Mouse (Mus musculus) right cerebral cortex, postnatal 4 days (tissue): ENCODE data around the gene Tox3.

Experiments used
- DNase-seq: peaks from one replicate; pipeline ENCODE4 v3.0.0-alpha.2; 2022

Tox3 gene

GRCm38 (mm10) chr8:90348178-90348925 lies at the start of gene Tox3:
Tox3 (minus strand) TSS chr8:90348343.
- DNase-seq = peak; percentile 53

- no peak for DNase-seq
Observed at GRCm38 (mm10) chr8:90392643-90393042, 44.5 kb upstream of the Tox3 start.

GRCm38 (mm10) chr8:90391483-90392074 lies 43.4 kb upstream of the Tox3 start:
- DNase-seq = no peak

- no peak for DNase-seq
Observed at GRCm38 (mm10) chr8:90390827-90391226, 42.7 kb upstream of the Tox3 start.

- no peak for DNase-seq
Observed at GRCm38 (mm10) chr8:90379064-90379463, 30.9 kb upstream of the Tox3 start.

GRCm38 (mm10) chr8:90378036-90378435 lies 29.9 kb upstream of the Tox3 start:
- no peak for DNase-seq

- DNase-seq = peak; percentile 11
Observed at GRCm38 (mm10) chr8:90371611-90372222, 23.6 kb upstream of the Tox3 start.

- no peak for DNase-seq
Observed at GRCm38 (mm10) chr8:90369876-90370275, 21.7 kb upstream of the Tox3 start.

- no peak for DNase-seq
Observed at GRCm38 (mm10) chr8:90356729-90357128, 8.6 kb upstream of the Tox3 start.

GRCm38 (mm10) chr8:90354782-90355181 lies 6.6 kb upstream of the Tox3 start:
- DNase-seq = no peak

- no peak for DNase-seq
Observed at GRCm38 (mm10) chr8:90353960-90354540, 5.9 kb upstream of the Tox3 start.

GRCm38 (mm10) chr8:90353499-90353898 lies 5.4 kb upstream of the Tox3 start:
- DNase-seq = no peak

- DNase-seq = no peak
Observed at GRCm38 (mm10) chr8:90352991-90353390, 4.8 kb upstream of the Tox3 start.

- no peak for DNase-seq
Observed at GRCm38 (mm10) chr8:90349709-90350562, 1.8 kb upstream of the Tox3 start.

- no peak for DNase-seq
Observed at GRCm38 (mm10) chr8:90348926-90349683, 962 bp upstream of the Tox3 start.

GRCm38 (mm10) chr8:90347581-90348177 lies 464 bp downstream of the Tox3 start:
- DNase-seq = peak; percentile 54

GRCm38 (mm10) chr8:90346880-90347535 lies 1.1 kb downstream of the Tox3 start:
- DNase-seq = no peak

GRCm38 (mm10) chr8:90346138-90346879 lies 1.8 kb downstream of the Tox3 start:
- DNase-seq = no peak

GRCm38 (mm10) chr8:90330377-90331285 lies 17.5 kb downstream of the Tox3 start:
- no peak for DNase-seq
